Mouse (Mus musculus) cerebellum, postnatal 4 days (tissue): ENCODE results near the gene Iqgap3.

Experiments used
- DNase-seq, 2 experiments: peaks; one replicate each; pipeline ENCODE4 v3.0.0; 2022; ENCODE audit warnings: low spot score in 2 of 2, mixed read lengths in 1 of 2

The Iqgap3 gene

DNA sequence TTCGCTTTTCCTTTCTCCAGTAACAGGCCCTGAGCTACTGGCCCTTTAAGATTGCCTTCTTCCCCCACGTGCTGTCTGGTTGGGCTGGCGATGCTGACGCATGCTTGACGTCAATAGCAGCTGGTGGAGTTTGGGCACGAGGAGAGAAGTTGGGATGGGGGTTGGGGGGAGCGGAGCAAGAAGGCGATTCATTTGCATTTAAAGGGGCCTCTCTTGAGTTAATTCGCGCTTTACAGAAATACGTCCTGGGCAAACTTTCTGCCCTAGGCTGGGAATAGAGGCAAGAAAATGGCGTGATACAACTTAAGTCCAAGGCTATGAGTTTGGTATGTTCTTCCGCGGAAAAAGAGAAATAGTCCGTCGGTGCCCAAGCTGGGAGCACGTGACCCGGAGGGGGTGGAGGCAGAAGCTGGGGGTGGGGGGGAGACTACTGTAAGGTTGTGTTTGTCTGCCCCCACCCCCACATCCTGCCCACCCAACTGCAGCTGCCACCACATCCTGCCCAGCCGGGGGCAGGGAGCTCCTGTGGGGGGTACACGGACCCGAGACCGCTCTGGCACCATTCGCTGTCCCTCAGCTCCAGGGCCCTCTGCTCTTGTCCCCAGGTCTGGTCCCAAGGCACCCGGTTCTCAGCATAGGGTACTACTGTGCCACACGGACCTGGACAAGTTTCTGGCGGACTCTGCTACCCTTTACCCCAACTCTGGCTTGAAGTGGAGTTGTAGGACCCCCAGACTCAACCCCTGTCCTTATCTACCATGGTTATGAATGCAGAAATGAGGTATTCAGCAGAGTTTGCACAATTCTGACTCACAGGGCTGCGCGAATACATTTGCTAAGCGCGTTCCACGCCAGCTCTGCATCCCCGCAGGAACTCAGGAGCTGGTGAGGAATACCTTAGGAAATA lies 56.8 kb downstream of the Iqgap3 start:
- peak; percentile 69 to 87 for DNase-seq

DNA sequence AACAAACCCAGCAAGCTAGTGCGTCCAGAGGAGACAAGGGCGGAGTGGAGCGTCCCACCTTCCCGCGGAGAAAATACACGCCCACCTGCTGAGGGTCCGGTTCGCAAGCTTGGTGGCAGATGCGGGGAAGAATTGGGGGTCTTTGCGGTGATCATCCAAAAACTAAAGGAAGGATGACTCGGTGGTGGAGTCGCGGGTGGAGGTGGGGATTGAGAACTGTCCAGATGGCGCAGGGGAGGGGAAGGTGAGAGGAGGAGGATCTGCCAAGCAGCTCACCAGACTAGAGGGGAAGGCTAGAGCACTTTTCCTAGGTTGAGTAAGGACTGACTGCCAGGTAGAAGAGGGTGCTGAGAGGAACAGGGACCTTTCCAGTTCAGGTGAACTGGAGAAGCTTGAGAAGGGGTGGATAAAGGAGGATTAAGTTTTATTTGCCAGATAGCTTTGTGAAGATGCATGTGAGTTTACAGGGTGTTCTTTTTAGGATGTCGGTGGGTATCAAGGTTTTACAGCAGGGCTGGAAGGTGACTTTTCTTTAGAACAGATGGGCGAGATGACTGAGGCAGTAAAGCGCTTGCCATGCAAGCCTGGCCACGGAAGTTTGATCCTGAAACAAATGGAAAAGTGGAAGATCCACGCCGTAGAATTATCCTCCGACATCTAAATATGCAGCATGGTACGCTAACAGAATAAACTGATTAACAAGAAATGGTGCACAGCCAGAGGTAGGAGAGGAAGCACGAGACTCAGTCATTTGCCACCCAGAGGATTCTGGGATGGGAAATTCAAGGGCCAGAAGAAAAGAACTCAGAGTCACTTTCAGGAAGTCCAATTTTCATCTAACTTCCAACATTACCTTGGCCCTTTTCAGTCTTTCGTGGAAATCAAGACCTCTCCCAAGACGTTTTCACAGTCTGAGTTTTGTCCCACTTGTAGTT lies 57.7 kb downstream of the Iqgap3 start:
- DNase-seq, result peak in 1 of 2 experiments; percentile 42

DNA sequence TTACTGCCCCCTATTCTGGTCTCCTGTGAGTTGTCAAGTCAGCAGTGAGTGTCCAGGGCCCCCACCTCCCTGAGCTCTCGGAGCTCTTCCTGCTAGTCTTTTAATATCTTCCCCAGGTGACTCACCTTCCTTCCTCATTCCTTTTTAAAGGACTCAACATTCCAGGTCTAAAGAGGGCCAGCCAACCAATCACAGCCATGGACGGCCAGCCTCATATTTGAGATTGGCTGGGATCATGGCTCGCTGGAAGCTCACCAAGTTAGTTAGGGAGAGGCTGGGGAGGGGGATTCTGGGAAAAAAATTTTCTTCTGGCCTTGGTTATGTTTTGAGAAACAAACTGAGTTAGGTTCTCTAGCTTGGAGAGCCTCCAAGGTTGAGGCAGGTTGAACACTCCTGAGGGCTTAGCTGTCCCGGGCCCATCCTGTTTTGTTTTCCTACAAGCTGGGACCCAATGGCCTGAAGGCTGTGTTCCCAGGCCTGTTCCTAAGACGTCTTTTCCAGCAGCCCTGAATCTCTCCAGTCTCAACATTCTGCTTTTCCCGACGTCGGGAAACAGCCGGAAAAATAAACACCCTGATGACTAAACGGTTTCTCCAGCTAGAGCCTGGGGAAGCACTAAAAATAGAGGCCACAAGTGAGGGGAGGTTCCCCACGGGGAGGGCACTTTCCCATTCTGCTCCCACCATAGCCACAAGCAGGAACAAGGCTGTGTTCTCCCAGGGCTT lies 58.6 kb downstream of the Iqgap3 start:
- no peak for DNase-seq

DNA sequence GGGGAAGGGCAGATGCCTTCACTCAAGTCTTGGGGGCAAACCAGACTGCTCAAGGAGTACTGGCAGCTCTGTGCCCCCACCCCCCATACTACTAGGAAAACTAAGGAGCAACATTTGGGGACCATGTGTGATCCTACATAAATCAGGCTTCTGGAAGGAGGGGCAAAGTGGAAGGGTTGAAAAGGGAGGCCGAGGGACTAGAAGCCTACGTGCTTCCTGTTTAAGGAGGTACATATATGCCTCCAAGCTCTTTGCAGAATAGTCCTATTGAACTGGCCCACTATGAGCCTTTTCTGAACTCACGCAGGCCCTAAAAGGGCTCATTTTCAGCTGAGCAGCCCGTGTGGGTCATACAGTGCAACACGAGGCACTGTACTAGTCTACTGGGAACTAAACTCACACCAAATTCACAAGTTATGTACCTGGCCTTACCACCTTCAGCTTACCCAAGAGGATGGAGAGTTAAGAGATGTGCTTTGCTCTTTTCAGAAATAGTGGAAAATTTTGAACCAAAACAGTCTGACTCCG lies 59.2 kb downstream of the Iqgap3 start:
- DNase-seq, result no peak

DNA sequence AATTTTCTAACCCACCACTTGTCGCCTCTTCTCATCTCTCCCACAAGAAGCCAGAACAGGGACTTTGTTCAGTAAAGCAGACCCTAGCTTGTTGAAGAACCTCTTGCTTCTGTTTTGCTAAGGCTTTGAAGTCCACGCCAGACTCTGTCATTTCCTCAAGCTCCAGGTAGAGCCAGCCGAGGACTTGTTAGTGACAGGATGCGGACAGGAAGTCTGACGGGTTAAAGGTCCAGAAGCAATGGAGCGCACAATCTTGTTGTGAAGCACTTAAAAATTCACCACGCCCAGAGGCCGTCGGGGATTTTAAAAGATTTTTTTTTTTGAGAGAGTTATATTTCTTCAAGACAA lies 59.6 kb downstream of the Iqgap3 start:
- no peak for DNase-seq

DNA sequence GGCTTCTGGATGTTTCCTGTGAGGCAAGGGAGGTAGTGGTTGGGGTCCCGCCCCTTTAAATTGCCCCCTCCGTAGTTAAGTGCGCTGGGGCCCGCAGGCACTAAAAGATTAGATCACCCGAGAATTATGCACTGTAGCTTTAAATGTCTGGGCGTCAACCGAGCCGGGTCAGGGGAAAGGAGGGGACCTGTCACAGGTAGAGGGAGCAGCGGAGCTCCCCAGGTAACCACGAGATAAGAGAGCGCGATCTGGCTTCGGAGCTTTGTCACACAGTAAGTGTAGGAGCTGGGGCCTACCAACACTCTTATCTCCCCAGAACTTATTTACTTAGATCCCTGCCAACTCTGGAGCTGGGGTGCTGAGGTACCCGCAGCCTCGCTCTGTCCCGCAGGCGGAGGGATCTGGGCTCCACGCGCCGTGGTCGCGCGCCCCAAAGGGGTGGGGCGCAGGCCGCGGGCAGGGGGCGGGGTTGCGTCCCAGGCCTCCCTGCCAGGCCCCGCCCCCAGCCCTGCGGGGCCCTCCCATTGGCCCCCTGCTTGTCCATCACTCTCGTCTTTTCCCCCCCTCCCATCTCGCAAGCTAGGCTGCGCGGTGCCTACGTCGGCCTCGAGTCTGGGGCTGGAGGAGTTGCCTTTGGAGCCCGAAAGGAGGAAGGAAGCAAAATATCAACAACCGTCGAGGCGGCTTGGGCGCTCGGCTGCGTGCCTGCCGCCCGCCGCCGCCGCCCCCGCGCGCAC lies 60.2 kb downstream of the Iqgap3 start, which contains the start of gene Mef2d:
TSS of gene Mef2d (plus strand) at position 586 of the 737 bp plus-strand sequence.
- peak; percentile 92 to 95 for DNase-seq

DNA sequence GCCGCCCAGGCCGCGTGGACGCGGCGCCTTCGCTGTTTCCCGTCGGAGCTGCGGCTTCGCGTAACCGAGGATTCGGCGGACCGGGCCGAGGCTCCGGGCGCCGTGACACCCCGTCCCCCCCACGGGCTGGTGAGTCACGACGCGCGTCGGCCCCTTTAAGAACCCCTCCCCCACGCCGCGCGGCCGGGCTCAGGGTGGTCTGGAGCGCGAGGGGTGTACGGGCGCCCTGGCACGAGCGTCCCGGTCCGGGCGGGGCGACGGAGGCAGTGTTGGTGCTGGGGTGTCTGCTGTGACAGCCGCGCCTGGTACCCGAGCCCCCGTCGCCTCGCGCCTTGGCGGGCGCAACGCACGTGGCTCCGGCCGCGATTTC lies 60.8 kb downstream of the Iqgap3 start:
- no peak for DNase-seq

DNA sequence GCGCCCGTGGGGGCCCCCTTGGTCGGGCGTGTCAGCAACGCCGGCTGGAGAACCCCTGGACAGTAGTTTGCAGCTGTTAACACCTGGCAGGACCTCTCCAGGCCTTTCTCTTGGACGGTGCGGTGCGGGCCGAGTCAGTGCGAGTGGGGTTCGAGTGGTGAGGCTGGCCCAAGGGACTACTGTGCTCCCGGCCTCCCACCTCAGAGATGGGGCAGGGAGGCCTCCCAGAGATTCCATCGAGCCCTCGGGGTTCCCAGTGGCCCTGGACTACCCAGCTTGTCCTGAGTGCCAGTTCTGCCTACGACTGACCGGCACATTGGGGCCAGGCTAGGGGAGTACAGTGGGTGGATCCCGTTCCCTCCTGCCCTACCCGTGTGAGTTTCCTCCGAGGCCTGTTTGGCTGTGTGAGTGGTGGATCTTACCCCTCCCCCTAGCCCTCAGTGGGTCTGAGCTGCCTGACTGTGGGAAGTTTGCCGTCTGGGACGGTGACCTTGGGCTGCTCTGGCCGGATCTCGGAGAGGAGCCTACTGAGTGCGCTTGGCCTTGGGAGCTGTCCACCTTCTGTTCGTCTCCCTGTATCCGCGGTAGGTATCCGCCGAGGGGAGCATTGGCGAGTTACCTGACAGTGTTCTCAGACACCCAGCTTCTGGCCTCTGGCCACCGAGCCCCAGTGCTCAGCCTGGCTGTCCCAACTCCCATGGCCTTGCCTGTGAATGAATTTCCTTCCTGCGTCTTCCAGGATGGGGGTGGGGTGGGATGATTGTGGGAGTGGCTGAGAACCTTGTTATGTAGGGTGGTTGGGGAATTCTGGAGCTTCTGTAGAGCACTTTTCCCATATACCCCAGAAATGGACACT lies 61.4 kb downstream of the Iqgap3 start:
- DNase-seq, result peak in 1 of 2 experiments; percentile 43

DNA sequence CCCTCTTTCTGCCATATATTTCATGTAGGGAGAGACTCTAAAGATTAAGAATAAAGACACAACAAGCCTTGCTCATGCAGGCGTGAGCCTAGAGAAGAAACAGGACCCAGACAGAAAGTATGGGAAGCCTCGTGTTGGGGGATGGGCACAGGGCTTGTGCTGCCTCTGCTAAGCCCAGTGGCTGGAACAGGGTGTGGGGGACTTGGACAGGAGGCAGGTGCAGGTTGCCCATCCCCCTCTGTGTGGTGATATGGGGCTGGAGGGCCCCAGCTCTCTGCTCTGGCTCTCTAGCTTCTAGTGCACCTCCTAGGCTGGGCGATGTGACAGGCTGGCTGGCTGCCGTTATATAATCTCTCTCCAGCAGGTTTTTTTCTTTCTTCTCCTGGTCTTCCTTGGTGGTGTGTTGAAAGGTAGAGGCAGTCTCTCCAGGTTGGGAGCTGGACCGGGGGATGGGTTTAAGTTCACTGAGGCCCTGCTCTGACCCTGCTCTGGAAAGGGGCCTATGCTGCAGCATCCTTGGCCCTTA lies 62.3 kb downstream of the Iqgap3 start:
- DNase-seq, result no peak

DNA sequence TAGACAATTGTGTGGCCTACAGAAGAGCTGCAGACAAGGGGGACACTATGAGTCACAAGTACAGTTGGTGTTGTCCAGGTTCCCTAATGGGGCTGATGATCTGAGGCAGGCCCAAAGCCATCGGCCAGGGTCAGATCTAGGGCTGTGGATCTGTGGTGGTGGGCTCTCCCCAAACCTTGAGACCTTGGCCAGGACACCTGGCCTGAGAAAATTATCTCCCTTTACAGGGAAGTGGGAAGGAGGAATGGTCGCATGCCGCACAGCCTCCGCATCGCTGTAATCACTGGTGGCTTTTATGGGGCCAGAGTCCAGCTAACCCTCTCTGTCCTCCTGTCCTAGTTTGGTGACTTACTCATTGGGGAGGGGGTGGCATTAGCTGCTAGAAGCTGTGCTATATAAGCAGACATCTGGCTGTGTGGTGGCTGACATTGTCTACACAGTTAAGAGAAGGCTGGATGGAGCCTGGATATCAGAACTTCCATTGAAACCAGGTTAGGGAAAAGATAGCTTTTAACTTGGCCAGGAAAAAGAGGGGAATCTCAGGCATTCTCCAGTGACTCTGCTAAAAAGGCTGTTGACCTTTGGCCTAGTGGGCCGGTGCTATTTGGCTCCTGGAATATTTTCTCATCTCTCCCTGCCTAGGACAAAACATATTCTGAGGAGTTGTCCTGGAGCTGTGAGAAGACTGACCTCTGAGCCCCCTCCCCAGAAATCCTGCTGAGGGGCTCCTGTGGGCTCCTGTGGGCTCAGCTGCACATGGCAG lies 63.1 kb downstream of the Iqgap3 start:
- DNase-seq, result no peak

DNA sequence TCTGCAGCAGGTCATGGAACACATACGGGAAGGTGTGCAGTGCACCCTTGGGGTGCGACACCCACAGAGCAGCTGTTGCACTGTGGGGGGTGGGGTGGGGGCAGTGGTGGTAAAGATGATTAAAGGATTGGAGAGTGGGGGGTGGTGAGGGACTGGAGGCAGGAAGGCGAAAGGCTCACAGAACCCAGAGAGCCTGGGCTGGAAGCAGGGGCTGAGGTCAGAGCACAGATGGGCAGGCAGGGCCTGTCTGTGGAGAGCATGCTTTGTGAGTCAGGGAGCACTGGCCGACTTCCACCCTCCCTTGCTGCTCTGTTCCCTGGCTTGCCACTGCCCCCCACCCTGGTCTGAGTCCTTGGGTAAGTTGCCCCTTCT lies 63.6 kb downstream of the Iqgap3 start:
- DNase-seq, result no peak

DNA sequence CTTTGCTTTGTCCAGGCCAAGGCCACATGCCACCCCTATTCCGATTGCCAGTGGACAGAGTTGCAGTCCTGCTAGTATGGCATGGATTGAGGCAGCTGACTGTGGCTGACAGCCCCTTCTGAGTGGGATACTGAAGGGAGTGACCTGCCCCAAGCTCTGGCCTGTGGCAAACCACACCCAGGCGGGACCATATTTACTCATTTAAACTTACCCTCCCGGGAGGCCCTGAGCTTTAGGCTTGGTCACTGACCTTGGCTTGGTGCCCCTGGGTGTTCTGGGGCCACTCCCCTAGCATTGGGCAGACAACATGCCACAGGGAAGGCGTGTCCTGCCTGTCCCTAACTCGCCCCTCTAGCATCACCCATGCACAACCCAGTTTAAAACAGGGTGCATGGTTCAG lies 64.2 kb downstream of the Iqgap3 start:
- DNase-seq, result no peak

DNA sequence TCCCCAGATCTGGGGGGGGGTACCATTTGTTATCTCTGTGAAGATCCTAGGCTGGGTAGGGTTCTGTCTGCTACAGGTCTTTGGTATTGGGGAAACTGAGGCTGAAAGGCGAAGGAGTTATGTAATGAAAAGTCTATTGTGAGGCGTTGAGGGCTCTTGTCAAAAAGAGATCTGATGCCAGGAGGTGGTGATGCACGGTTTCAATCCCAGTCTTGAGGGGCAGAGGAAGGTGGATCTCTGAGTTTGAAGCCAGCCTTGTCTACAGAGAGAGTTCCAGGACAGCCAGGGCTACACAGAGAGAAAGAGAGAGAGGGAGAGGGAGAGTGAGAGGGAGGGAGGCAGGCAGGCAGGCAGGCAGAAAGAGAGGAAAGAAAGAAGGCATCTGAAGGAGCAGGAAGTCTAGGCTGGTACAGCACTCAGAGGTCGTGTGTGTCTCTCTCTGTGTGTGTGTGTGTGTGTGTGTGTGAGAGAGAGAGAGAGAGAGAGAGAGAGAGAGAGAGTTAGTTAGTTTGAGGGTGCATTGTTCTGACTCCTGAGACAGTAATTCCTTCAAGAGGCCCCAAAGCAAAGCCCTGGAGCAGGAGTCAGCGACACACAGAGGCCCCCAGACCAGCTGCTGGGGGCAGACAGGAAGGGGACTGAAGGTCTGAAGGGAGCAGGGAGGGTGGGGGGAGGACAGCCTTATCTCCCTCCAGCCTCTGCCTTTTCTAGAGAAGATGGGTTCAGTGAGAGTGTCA lies 64.8 kb downstream of the Iqgap3 start:
- DNase-seq, result no peak

DNA sequence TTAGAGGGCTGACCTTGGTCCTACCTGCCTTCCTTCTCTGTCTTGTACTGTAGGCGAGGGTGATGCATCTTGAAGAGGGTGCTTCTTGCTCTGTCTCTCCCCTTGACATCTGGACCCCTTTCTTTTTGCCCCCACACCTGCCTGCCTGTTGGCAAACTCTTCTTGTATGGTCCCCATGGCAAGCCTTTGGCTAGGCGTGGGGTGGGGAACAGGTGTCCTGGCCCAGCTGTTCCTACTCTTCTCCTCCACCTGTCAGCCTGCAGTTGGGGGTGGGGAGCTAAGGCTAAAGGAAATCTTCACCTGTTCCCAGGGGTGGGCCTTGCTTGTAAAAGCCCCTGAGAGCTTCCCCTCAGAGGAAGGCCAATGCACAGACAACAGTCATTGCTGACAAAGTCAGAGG lies 65.7 kb downstream of the Iqgap3 start:
- DNase-seq, result no peak

DNA sequence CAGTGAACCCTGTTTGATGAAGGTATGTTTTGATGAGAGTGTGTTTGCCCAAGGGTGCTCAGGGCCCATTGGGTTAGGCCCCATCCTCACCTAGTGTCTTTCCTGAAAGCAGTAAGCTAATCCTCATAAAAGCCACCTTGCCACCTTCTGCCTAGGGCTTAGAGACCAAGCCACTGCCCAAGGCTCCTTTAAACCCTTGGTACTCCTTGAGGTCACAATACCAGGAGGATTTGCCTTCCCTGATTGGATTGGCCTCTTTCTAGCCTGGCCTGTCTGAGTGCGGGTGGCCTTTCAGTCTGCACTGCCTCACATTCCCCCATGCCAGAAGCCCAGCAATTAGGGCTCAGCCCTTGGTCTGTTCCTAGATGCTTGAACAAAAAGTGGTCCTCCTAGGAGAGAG lies 66.1 kb downstream of the Iqgap3 start:
- no peak for DNase-seq

DNA sequence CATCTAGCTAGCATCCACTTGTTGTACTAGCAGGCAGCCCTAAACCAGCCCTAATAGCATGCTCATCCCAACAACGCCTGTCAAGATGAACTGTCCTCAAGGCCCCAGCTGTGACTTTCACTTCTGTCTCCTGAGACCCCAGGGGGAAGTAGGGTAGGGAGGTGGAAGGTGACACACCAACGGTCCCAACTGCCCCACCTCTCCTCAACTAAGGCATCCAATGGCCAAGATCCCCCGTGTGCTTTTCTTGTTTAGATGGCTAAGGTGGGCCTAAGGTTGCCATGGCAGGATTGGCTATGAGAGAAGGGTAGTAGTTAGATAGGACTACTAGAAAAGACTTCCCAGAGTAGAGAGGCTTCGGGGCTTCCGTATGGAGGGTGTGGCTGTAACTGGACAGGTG lies 66.6 kb downstream of the Iqgap3 start:
- no peak for DNase-seq

DNA sequence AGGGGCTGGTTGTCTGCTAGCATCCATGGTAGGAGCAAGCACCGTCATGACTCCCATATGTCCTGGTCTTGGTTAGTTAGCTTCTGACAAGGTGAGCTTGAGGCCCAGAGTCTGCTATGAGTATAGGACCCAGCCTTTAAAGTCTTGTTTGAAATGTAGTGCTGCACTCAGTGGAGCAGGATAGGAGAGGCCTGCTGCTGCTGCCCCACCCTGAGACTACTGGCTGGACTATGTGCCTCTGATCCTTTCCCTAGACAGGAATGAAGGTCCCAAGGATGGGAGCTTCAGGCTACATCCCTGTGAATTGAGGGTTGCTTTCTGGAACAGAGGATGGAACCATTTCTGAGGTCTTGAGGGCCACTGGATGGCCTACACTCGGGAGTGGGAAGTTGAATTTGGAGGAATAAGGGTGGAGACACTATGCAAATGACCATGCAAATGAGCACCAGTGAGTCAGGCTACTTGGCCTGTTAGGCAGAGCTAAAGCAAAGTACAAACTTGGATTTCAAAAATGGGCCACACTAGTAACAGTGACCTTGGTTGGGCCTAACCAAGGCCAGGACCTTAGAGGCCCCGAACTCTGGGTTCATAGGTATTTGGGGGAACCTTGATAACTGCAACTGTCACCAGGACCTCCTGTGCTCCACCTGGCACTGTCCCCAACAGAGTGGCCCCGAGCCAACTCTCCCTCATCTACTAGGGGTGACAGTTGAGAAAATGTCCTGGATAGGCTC lies 67.2 kb downstream of the Iqgap3 start:
- peak in 1 of 2 experiments; percentile 52 for DNase-seq

DNA sequence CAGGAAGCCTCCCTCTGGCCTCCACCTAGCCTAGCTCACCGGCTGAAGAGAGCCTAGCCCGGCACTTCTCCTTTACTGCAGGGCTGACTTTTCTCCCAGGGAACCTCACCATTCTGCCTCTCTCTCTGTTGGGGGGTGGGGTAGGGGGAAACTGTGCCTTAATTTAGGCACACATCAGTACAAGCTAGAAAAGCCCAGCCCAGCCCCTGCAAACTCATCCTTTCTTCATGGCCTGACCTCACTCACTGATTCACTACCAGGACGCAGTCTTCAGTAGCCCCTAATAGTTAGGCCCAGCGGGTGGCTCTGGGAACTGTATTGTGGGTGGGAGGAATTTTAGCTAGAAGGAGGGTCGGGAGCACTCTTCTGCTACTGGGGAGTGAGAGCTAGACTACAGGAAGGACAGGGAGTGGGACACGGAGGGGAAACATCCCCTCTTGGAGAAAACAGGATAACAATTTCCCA lies 67.8 kb downstream of the Iqgap3 start:
- no peak for DNase-seq
